Mouse (Mus musculus): Measurements from ENCODE around the gene Deup1. TPM values are rescaled to one million over a fixed set of nuclear protein-coding genes. Genes with fewer than 3 reads are reported as not detected.

The Deup1 gene
- total RNA-seq, 2 experiments from 2014 or later, result not detected

- ATAC-seq (replicated peaks; ENCODE audit: low FRiP score, poor library complexity, severe bottlenecking), result no peak
Observed at GRCm38 (mm10) chr9:15536861-15537426, 90.8 kb downstream of the Deup1 start.

GRCm38 (mm10) chr9:15535418-15535817 lies 92.3 kb downstream of the Deup1 start:
- no peak for ATAC-seq (replicated peaks; ENCODE audit: low FRiP score, poor library complexity, severe bottlenecking)

- no peak for ATAC-seq (replicated peaks; ENCODE audit: low FRiP score, poor library complexity, severe bottlenecking)
Observed at GRCm38 (mm10) chr9:15534110-15534509, 93.6 kb downstream of the Deup1 start.

DNA sequence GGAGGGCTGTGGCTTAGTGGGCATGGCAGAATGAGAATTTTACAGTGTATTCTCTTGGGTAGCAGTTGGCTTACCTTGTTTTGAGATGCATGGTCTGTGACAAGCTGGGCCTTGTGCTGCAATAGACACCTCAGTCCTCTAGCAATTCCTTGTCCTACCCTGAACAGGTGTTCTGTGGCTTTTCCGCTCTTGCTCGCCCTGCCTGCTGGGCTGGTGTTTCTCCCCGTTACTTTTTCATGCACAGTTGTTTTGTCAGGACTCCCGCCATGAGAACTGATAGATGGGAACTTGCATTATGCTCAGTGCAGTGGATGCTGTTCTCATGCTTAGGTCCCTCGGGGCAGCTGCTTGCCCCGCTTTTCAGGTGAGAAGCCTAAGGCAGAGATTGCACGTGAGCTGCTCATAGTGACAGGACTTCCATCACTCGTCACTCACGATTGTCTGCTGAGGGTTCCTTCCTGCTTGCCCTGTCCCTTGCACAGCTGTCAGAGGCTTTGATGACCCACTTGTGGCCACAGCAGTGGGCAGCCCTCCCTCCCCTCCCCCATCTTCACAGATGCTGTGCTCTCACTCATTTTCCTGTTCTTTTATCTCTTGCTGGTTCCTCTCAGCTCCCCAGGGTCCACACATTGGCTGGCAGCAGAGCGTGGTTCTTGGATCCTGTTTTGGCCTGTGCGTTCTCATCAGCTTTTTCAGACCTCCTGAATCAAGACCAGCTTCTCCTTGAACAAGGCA lies 94.2 kb downstream of the Deup1 start:
- no peak for ATAC-seq (replicated peaks; ENCODE audit: low FRiP score, poor library complexity, severe bottlenecking)

DNA sequence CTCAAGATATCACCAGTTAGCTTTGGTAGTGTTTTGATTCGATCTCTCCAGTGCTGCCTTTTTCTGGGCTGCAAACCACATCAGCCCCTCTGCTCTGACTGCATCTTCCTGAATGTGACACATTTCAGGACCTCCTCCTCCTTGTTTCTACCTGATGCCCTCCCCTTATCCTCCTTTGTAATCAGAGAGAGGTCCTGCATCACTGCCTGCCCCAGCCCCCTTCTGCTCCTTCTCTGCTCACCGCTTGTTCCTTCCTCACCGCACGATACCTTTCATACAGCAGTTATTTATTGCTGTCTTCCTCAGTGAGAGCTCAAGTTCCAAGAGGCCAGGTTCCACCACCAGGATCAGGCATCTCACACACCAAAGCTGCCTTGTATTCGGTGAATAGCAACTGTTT lies 96.5 kb downstream of the Deup1 start:
- ATAC-seq (replicated peaks; ENCODE audit: low FRiP score, poor library complexity, severe bottlenecking), result no peak

DNA sequence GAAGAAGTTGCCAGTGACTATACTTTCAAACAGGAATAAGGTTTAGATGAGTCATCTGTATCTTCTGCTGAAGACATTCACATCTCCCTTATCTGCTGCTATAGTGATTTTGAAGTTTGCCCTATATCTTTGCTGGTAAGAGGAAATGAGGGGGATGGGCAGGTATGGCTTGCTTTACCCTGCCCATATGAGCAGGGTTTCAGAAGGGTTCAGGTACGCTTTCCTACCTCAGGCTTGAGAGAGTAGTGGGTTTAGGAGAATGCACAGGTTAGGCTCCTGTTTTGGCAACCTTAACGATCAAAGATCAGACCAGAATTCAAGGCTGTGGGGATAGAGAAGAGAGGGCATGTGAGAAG lies 97.8 kb downstream of the Deup1 start:
- ATAC-seq (replicated peaks; ENCODE audit: low FRiP score, poor library complexity, severe bottlenecking), result no peak

DNA sequence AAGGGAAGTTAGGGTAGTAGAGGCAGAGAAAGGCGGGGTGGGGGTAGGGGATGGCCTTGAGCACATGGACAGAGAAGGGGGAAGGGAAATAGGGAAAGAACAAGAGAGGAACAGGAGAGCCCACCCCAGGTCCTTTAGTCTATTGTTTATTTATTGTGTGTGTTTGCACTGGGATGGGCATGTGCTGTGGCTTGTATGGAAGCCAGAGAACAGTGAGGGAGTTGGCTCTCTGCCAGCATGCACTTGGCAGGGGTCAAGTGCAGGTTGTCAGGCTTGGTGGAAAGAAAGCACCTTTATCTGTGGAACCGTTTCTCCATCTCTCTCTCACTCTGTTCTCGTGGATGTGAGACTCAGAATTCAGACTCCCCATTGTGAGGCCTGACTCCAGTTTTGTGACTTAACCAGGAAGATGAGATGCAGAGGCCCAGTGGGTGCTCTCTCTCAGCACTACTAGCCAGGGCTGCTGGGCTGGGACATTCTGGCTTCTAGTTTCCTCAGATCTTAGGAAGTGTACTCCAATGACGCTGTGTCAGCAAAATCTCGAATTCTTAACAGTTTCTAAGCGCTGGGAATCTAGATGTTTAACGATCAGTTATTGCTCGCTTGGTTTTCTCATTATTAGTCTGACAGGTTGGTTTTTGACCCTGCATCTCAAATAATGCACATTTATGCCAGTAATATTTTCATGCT lies 98.3 kb downstream of the Deup1 start:
- no peak for ATAC-seq (replicated peaks; ENCODE audit: low FRiP score, poor library complexity, severe bottlenecking)

GRCm38 (mm10) chr9:15528368-15528767 lies 99.4 kb downstream of the Deup1 start:
- no peak for ATAC-seq (replicated peaks; ENCODE audit: low FRiP score, poor library complexity, severe bottlenecking)

DNA sequence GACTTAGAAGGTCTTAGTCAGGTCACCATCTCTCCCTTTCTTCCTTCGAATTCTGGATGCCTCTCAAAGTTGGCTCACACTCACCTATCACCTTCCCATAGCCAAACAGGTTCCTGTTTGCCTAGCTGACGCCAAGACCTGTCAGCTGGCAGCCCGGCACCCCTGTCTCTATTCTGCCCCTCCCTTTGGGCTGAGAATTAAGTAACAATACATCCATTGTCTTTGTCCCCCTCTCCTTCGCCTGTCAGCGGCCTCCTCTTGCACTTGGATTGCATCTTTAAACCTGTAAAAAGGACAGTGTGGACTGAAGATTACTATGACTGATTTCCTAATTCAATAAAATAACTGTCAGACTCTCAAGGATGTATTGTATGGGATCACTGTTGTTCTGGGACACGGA lies 99.9 kb downstream of the Deup1 start:
- ATAC-seq (replicated peaks; ENCODE audit: low FRiP score, poor library complexity, severe bottlenecking), result no peak

- no peak for ATAC-seq (replicated peaks; ENCODE audit: low FRiP score, poor library complexity, severe bottlenecking)
Observed at GRCm38 (mm10) chr9:15526539-15526938, 101.2 kb downstream of the Deup1 start.

DNA sequence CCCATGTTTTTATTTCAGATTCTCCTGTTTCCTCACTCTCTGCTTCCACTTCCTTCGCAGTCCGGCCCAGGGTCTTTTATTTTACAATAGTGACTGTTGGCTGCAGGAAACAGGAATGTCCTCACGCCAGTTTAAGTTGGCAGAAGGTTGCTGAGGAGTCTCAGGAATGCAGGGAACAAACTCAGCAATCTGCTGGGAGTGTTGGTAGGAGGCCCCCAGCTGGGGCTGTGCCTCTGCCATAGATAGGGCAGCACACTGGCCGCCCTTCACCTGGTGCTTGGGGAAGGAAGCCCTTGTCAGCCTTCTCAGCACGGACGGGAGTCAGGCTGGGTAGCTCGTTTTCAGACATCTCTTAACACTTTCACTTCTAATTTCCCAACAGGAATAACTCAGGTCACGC lies 102.5 kb downstream of the Deup1 start:
- ATAC-seq (replicated peaks; ENCODE audit: low FRiP score, poor library complexity, severe bottlenecking), result no peak

DNA sequence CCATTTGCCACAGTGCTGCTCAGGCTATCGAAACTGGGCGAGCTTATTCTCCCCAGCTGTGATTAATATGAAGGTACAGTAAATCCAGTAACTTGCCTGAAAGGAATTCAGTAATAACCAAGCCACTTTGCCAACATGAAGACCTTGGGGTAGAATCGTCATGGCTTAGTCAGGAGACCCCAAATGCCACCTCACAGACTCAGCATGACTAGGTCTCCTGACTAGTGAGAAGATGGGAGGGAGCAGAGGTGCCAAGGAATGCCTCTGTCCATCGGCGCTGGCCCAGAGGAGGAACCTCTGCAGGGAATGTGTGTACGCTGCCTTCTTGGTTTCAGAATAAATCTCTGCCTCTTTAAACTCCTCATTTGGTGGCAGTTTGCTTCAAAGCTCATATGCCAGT lies 104.1 kb downstream of the Deup1 start:
- no peak for ATAC-seq (replicated peaks; ENCODE audit: low FRiP score, poor library complexity, severe bottlenecking)

DNA sequence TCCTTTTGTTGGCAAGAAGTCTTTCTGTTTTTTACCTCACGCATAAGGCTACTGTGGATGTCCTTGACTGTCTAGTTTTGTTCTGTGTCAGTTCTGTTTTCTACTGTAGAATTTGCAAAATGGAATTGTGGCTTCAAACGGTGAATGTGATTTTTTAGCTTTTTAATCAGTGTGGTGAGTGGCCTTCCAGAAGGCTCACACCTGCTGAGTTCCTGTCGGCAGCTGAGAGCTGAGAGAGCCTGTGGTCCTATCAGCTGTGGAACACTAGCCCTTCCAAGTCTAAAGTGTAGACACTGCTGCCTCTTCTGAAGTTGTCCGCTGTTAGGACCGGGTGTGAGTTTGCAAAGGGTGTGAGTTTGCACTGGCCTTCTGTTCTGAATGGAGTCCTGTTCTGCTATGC lies 104.8 kb downstream of the Deup1 start:
- ATAC-seq (replicated peaks; ENCODE audit: low FRiP score, poor library complexity, severe bottlenecking), result no peak

- ATAC-seq (replicated peaks; ENCODE audit: low FRiP score, poor library complexity, severe bottlenecking), result no peak
Observed at GRCm38 (mm10) chr9:15522348-15522747, 105.4 kb downstream of the Deup1 start.

DNA sequence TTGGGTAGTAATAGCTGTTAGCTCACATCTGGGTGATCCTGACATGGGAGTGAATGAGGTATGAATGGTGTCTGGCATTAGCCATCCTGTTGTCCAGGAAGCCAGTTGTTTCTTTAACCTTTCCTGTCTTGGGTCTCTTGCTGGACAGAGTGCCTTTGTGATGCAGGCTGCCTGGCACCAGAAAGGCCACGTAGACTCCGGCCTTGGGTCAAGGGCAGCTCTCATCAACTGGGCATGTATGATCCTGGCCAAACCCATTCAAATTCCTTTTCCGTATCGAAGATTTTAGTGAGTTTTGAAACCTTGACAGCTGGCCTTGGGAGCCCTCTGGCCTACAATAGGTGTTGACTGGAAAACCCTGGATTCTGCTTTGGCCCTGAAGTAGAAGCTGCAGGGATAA lies 109.8 kb downstream of the Deup1 start:
- ATAC-seq (replicated peaks; ENCODE audit: low FRiP score, poor library complexity, severe bottlenecking), result no peak

DNA sequence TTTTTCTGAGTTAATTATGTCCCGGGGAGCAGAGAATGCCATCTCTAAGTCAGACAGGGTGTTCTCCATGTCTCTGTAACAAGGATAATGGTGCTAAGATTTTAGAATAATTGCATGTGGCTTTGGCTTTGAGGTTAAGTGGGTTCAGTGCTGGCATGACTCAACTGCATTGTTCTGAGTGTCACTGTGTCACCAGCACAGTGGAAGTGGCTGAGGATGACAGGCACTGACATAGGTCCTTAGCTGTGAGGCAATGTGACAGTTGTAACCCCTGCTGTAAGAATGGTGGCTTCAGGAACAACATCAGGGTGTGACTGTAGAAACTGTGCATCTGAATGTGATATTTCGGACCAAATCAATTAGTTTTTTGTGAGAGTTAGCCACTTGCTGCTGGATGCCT lies 111.7 kb downstream of the Deup1 start:
- no peak for ATAC-seq (replicated peaks; ENCODE audit: low FRiP score, poor library complexity, severe bottlenecking)

GRCm38 (mm10) chr9:15512918-15513317 lies 114.8 kb downstream of the Deup1 start:
- no peak for ATAC-seq (replicated peaks; ENCODE audit: low FRiP score, poor library complexity, severe bottlenecking)

DNA sequence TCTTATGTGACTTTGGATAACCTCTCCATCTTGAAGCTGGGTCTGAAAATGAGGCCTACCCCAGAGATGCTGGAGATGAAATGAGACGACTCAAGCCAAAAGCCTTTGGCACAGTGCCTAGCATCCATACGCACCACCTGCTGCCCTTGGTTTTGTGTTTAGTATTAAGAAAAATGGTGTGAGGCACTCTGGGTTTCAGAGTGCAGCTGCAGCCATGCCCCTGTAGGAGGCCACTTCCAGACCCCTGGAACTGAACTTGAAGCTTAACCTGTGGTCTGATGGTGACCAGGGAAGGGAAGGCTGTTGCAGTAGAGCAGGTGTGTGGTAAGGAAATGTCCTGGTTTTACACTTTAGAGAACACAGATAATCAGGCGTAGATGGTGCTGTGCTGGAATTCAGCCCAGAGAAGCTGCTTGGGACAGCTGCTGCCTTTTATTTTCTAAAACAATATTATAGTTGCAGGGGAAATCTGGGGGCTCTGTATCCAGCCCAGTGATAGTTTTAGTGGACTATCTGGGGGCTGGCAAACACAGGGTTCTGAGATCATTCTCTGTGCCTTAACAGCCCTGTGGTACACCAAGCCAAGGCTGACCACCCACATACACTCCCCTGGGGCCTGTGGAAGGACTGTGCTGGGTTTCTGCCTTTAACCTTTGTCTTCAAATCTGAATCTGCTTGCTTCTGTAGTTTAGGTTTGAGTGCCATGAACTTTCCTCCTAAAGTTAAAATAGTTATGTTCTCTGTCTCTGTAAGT lies 117.0 kb downstream of the Deup1 start:
- ATAC-seq (replicated peaks; ENCODE audit: low FRiP score, poor library complexity, severe bottlenecking), result no peak
